Mouse (Mus musculus) hindbrain, postnatal 0 days (tissue): ENCODE measurements around the gene Grid1. TPM values are rescaled to one million over a fixed set of nuclear protein-coding genes. Genes with fewer than 3 reads are reported as not detected.

Experiments used
- ATAC-seq: fragments of 200-750 bp; cut with Nextera tagmentation; 2 replicates; pipeline ENCODE4 v1.8.0; 2017; ENCODE audit warnings: mild to moderate bottlenecking, moderate TSS enrichment, moderate library complexity
- DNase-seq: peaks from one replicate; pipeline ENCODE4 v3.0.0-alpha.2; 2015; ENCODE audit warnings: low spot score
- H3K27ac ChIP-seq: fragments of 300-500 bp; sonication (generic); 2 replicates; pipeline ENCODE4 v1.5.1; 2014; ENCODE audit warnings: mild to moderate bottlenecking
- H3K27me3 ChIP-seq: fragments of 300-500 bp; sonication (generic); 2 replicates; pipeline ENCODE4 v1.6.1; 2014; ENCODE audit warnings: low read length, mixed read lengths; ENCODE audit not compliant: insufficient read depth
- H3K36me3 ChIP-seq: fragments of 300-500 bp; sonication (generic); 2 replicates; pipeline ENCODE4 v1.6.1; 2014; ENCODE audit warnings: low read length, mixed read lengths; ENCODE audit not compliant: insufficient read depth
- H3K4me1 ChIP-seq: fragments of 300-500 bp; sonication (generic); 2 replicates; pipeline ENCODE4 v1.6.1; 2014; ENCODE audit warnings: antibody characterized with exemption, low read length, mixed read lengths; ENCODE audit not compliant: insufficient read depth
- H3K4me2 ChIP-seq: fragments of 300-500 bp; sonication (generic); 2 replicates; pipeline ENCODE4 v1.6.1; 2014; ENCODE audit warnings: low read depth, mild to moderate bottlenecking, low read length, moderate library complexity, mixed read lengths
- H3K4me3 ChIP-seq: fragments of 300-500 bp; sonication (generic); 2 replicates; pipeline ENCODE4 v1.5.1; 2014; ENCODE audit warnings: low read length
- H3K9ac ChIP-seq: fragments of 300-500 bp; sonication (generic); replicated peaks from 2 replicates; pipeline ENCODE4 v1.6.1; 2014; ENCODE audit warnings: mild to moderate bottlenecking, low read length, moderate library complexity, mixed read lengths
- H3K9me3 ChIP-seq: fragments of 300-500 bp; sonication (generic); 2 replicates; pipeline ENCODE4 v1.6.1; 2016; ENCODE audit warnings: low read length, mixed read lengths
- CTCF ChIP-seq: IDR thresholded peaks from 2 replicates; pipeline ENCODE4 v1.5.1; 2016; ENCODE audit warnings: antibody characterized with exemption, control low read depth, low read depth
- WGBS: fragments of 180-500 bp; shearing (Covaris S2); extraction: QIAGEN DNeasy Blood & Tissue Kit; methylation state at CpG from one replicate; pipeline ENCODE4 v1.1.7; 2014; 5-methylcytosine and 5-hydroxymethylcytosine counted together
- polyA plus RNA-seq: library from polyadenylated mRNA; unstranded; fragments of >200 nt; fragmentation: Nextera tagmentation; extraction: Ambion mirVana; gene quantifications from 2 replicates; pipeline ENCODE4 v1.2.1, GENCODE M21; 2015
- total RNA-seq: library from RNA; depleted of rRNA; stranded (reverse); fragments of >200 nt; gene quantifications from 2 replicates; pipeline ENCODE4 v1.2.3, GENCODE M21; 2014

Grid1 gene
- total and polyA plus RNA-seq, 2 experiments from 2014 or later: 8.6 to 33.7 TPM

- Histone ChIP-seq H3K4me3 (no peak overlapping the region), H3K27ac (no peak overlapping the region), H3K4me2 (no peak overlapping the region), H3K36me3 (no peaks in the 10 kb centered on the region), H3K9me3 (no peaks in the 10 kb centered on the region), H3K4me1 (0 out of 2 replicates have a peak, but pooled peaks cover 3% of the 10 kb centered on the region), H3K9ac (no peak overlapping the region), H3K27me3 (no peaks in the 10 kb centered on the region)
- no peak for ATAC-seq
- DNase-seq: no peak
- no peak for TF ChIP-seq CTCF
- 72% methylated on average over 3 of the region's 3 CpGs for WGBS
These were observed 153.0 kb downstream of the Grid1 start for GRCm38 (mm10) chr14:34972930-34973329.

- no peaks in the 10 kb centered on the region for H3K9me3 ChIP-seq
- no peak overlapping the region for H3K9ac ChIP-seq
- WGBS: 26% methylated on average over 2 of the region's 2 CpGs
- no peaks in the 10 kb centered on the region for H3K36me3 ChIP-seq
- H3K27me3 ChIP-seq: no peaks in the 10 kb centered on the region
- no peak for DNase-seq
- H3K27ac ChIP-seq: no peak overlapping the region
- H3K4me1 ChIP-seq: no peaks in the 10 kb centered on the region
- no peak for TF ChIP-seq CTCF
- ATAC-seq: no peak; the same call in 1 of the 2 replicates
- no peak overlapping the region for H3K4me3 ChIP-seq
- no peak overlapping the region for H3K4me2 ChIP-seq
These were observed 160.8 kb downstream of the Grid1 start for GRCm38 (mm10) chr14:34980756-34981155.

- H3K27me3 ChIP-seq: no peaks in the 10 kb centered on the region
- 38% methylated on average over 5 of the region's 5 CpGs for WGBS
- ATAC-seq (peak; percentile 44), DNase-seq (peak; percentile 31)
- no peak overlapping the region for H3K9ac ChIP-seq
- H3K4me3 ChIP-seq: no peak overlapping the region
- no peak overlapping the region for H3K4me2 ChIP-seq
- no peak overlapping the region for H3K27ac ChIP-seq
- H3K36me3 ChIP-seq: no peaks in the 10 kb centered on the region
- H3K4me1 ChIP-seq: no peaks in the 10 kb centered on the region
- TF ChIP-seq CTCF: no peak
- no peaks in the 10 kb centered on the region for H3K9me3 ChIP-seq
These were observed 169.2 kb downstream of the Grid1 start for GRCm38 (mm10) chr14:34989131-34989530.

GRCm38 (mm10) chr14:35006736-35007135 is 186.8 kb downstream of the Grid1 start:
- TF ChIP-seq CTCF: no peak
- no peaks in the 10 kb centered on the region for H3K9me3 ChIP-seq
- H3K27me3 ChIP-seq: no peaks in the 10 kb centered on the region
- no peak for ATAC-seq
- no peak overlapping the region for H3K9ac ChIP-seq
- H3K4me1 ChIP-seq: 0 out of 2 replicates have a peak, but pooled peaks cover 5% of the 10 kb centered on the region
- H3K27ac ChIP-seq: no peak overlapping the region
- 82% methylated on average over 7 of the region's 7 CpGs for WGBS
- no peak for DNase-seq
- H3K4me3 ChIP-seq: no peak overlapping the region
- H3K4me2 ChIP-seq: no peak overlapping the region
- no peaks in the 10 kb centered on the region for H3K36me3 ChIP-seq

- H3K27ac ChIP-seq: no peak overlapping the region
- H3K9me3 ChIP-seq: no peaks in the 10 kb centered on the region
- ATAC-seq (peak; percentile 70), DNase-seq (peak; percentile 35)
- no peak for TF ChIP-seq CTCF
- no peak overlapping the region for H3K4me3 ChIP-seq
- no peak overlapping the region for H3K9ac ChIP-seq
- H3K4me1 ChIP-seq: 0 out of 2 replicates have a peak, but pooled peaks cover 5% of the 10 kb centered on the region
- no peaks in the 10 kb centered on the region for H3K27me3 ChIP-seq
- no peak overlapping the region for H3K4me2 ChIP-seq
- no peaks in the 10 kb centered on the region for H3K36me3 ChIP-seq
- WGBS: 39% methylated on average over 3 of the region's 3 CpGs
These were observed 188.8 kb downstream of the Grid1 start for GRCm38 (mm10) chr14:35008674-35009073.

GRCm38 (mm10) chr14:35009074-35009473 is 189.2 kb downstream of the Grid1 start:
- 22% methylated on average over 9 of the region's 9 CpGs for WGBS
- Histone ChIP-seq H3K4me3 (no peak overlapping the region), H3K9me3 (no peaks in the 10 kb centered on the region), H3K4me2 (no peak overlapping the region), H3K27ac (no peak overlapping the region), H3K9ac (no peak overlapping the region), H3K4me1 (0 out of 2 replicates have a peak, but pooled peaks cover 5% of the 10 kb centered on the region), H3K27me3 (no peaks in the 10 kb centered on the region), H3K36me3 (no peaks in the 10 kb centered on the region)
- no peak for TF ChIP-seq CTCF
- peak; percentile 27 for DNase-seq
- 0 out of 2 replicates have a peak, but pooled peaks have one; percentile 31 for ATAC-seq

- DNase-seq (no peak), ATAC-seq (no peak)
- Histone ChIP-seq H3K4me1 (no peaks in the 10 kb centered on the region), H3K9ac (no peak overlapping the region), H3K36me3 (no peaks in the 10 kb centered on the region), H3K4me2 (no peak overlapping the region), H3K9me3 (no peaks in the 10 kb centered on the region), H3K27me3 (no peaks in the 10 kb centered on the region), H3K4me3 (no peak overlapping the region), H3K27ac (no peak overlapping the region)
- 92% methylated on average over 8 of the region's 8 CpGs for WGBS
- peak; percentile 34; the same call in 1 of the 2 replicates for TF ChIP-seq CTCF
These were observed 206.8 kb downstream of the Grid1 start for GRCm38 (mm10) chr14:35026686-35027085.
